Mouse (Mus musculus) olfactory bulb, adult 2 months (tissue): Measurements from ENCODE around the gene Ttc27.

ENCODE experiments used
- CTCF ChIP-seq: fragments of 200-500 bp; IDR thresholded peaks from 2 replicates; pipeline ENCODE4 v1.5.1; 2012; ENCODE audit warnings: low read depth, mild to moderate bottlenecking, low read length, moderate library complexity; ENCODE audit not compliant: insufficient read depth
- POLR2A ChIP-seq: fragments of 200-500 bp; IDR thresholded peaks from 2 replicates; pipeline ENCODE4 v1.6.1; 2012; ENCODE audit warnings: mild to moderate bottlenecking, low read depth, low read length, moderate library complexity; ENCODE audit not compliant: insufficient read depth

DNA sequence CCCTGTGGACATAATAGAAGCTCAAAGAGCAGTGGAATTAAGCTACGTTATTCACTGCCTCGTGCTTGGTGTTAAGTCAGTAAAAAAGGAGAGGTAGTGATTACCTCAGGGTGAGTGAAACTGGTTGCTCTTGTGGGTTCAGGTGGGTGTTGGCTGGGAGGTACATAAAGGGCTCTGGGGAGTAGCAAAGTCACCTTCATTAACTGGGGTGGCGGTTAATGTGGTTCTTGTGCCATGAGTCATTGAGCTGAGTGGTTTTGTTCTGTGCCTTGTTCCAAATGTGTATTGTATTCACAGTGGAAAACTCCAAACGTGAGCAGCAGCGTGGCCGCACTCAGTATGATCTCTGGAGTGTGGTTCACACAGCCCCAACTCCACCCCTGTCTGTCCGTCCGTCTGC, 152.0 kb downstream of the Ttc27 start:
- TF ChIP-seq CTCF (no peak), POLR2A (no peak)
